Comparison of ENCODE assay signal across 27 mouse cellular contexts in genomic region chr5:90163033-90163859, GRCm38 (mm10).
DNase-seq lines count a peak whose midpoint lies in the region; ATAC-seq and TF ChIP-seq lines count a peak whose summit lies in the region.
"Had no signal": no experiment of that assay in that cellular context is flagged by ENCODE, and none has a peak within 500 bp of the region (broad histone marks: within the 10 kb centered on the region; RNA-seq: fewer than 3 reads in every experiment).

No protein-coding gene starts in this region.

- H3K36me3 ChIP-seq in kidney, embryonic 14.5 days (ENCODE audit: control insufficient read depth, insufficient read depth, low read length) = no peaks in the 10 kb centered on the region
- H3K36me3 ChIP-seq in midbrain, embryonic 11.5 days (ENCODE audit: control insufficient read depth, insufficient read depth, low read length) = no peaks in the 10 kb centered on the region
- H3K36me3 ChIP-seq in midbrain, postnatal 0 days (ENCODE audit: insufficient read depth, low read length) = no peaks in the 10 kb centered on the region
- no peaks in the 10 kb centered on the region for H3K36me3 ChIP-seq in embryonic facial prominence, embryonic 10.5 days (replicated peaks)
- H3K36me3 ChIP-seq: G1E; hindbrain, embryonic 13.5 days; limb, embryonic 12.5 days; liver, embryonic 12.5 days; midbrain, embryonic 15.5 days; neural tube, embryonic 12.5 days had no signal

- H3K27ac ChIP-seq in kidney, embryonic 14.5 days (ENCODE audit: low read depth, low read length) = no peak overlapping the region
- H3K27ac ChIP-seq in midbrain, embryonic 11.5 days (ENCODE audit: low read depth, low read length) = no peak overlapping the region
- H3K27ac ChIP-seq in midbrain, postnatal 0 days (ENCODE audit: low read depth, low read length) = no peak overlapping the region
- no peak overlapping the region for H3K27ac ChIP-seq in embryonic facial prominence, embryonic 10.5 days (replicated peaks)
- H3K27ac ChIP-seq: hindbrain, embryonic 13.5 days; limb, embryonic 12.5 days; liver, embryonic 12.5 days; macrophage; midbrain, embryonic 15.5 days; neural tube, embryonic 12.5 days had no signal

- no peak for TF ChIP-seq CTCF in midbrain, postnatal 0 days (IDR thresholded peaks at IDR 0.05)

- no peak overlapping the region for H3K9ac ChIP-seq in kidney, embryonic 14.5 days (ENCODE audit: low read depth, low read length)
- H3K9ac ChIP-seq in midbrain, embryonic 11.5 days (ENCODE audit: low read length) = no peak overlapping the region
- H3K9ac ChIP-seq in midbrain, postnatal 0 days (replicated peaks; ENCODE audit: low read length, poor library complexity, severe bottlenecking) = no peak overlapping the region
- H3K9ac ChIP-seq: forebrain, postnatal 0 days; hindbrain, embryonic 13.5 days; limb, embryonic 12.5 days; liver, embryonic 12.5 days; liver, postnatal 0 days; midbrain, embryonic 15.5 days; neural tube, embryonic 12.5 days had no signal

- peak; percentile 82 for ATAC-seq in kidney, embryonic 14.5 days (ENCODE audit: low FRiP score, low TSS enrichment)
- no peak for ATAC-seq in midbrain, embryonic 11.5 days (ENCODE audit: low FRiP score)
- no peak for ATAC-seq in midbrain, postnatal 0 days (ENCODE audit: low FRiP score)
- ATAC-seq: forebrain, postnatal 0 days; intestine, postnatal 0 days; liver, embryonic 12.5 days; liver, postnatal 0 days; midbrain, embryonic 15.5 days had no signal

- H3K4me1 ChIP-seq in kidney, embryonic 14.5 days (ENCODE audit: control insufficient read depth, insufficient read depth, low read length) = no peaks in the 10 kb centered on the region
- H3K4me1 ChIP-seq in midbrain, embryonic 11.5 days (ENCODE audit: control insufficient read depth, insufficient read depth, low read length) = no peaks in the 10 kb centered on the region
- no peaks in the 10 kb centered on the region for H3K4me1 ChIP-seq in midbrain, postnatal 0 days (ENCODE audit: insufficient read depth, low read length)
- peaks cover 9% of the 10 kb centered on the region for H3K4me1 ChIP-seq in embryonic facial prominence, embryonic 10.5 days
- H3K4me1 ChIP-seq: hindbrain, embryonic 13.5 days; liver, embryonic 12.5 days; midbrain, embryonic 15.5 days; neural tube, embryonic 12.5 days had no signal

- no peaks in the 10 kb centered on the region for H3K9me3 ChIP-seq in kidney, embryonic 14.5 days (ENCODE audit: control insufficient read depth, low read length)
- H3K9me3 ChIP-seq in midbrain, embryonic 11.5 days (ENCODE audit: control insufficient read depth, low read length) = no peaks in the 10 kb centered on the region
- H3K9me3 ChIP-seq in midbrain, postnatal 0 days (ENCODE audit: low read length) = no peaks in the 10 kb centered on the region
- H3K9me3 ChIP-seq in embryonic facial prominence, embryonic 10.5 days = no peaks in the 10 kb centered on the region
- H3K9me3 ChIP-seq: G1E; hindbrain, embryonic 13.5 days; limb, embryonic 12.5 days; liver, embryonic 12.5 days; midbrain, embryonic 15.5 days; neural tube, embryonic 12.5 days had no signal

- intact Hi-C loops in heart, postnatal 14 days (cut with DNase I) = no loop called here

- no peak overlapping the region for H3K4me3 ChIP-seq in kidney, embryonic 14.5 days (ENCODE audit: low read length)
- no peak overlapping the region for H3K4me3 ChIP-seq in midbrain, embryonic 11.5 days (ENCODE audit: low read depth, low read length)
- no peak overlapping the region for H3K4me3 ChIP-seq in midbrain, postnatal 0 days (ENCODE audit: low read depth, low read length)
- no peak overlapping the region for H3K4me3 ChIP-seq in embryonic facial prominence, embryonic 10.5 days
- H3K4me3 ChIP-seq: erythroblast, embryonic 14.5 days; hindbrain, embryonic 13.5 days; limb, embryonic 12.5 days; liver, embryonic 12.5 days; midbrain, embryonic 15.5 days; neural tube, embryonic 12.5 days had no signal

- WGBS in kidney, embryonic 14.5 days = 21% methylated on average over 18 of the region's 18 CpGs
- 86% methylated on average over 18 of the region's 18 CpGs for WGBS in midbrain, embryonic 11.5 days
- 84% methylated on average over 18 of the region's 18 CpGs for WGBS in midbrain, postnatal 0 days
- 74% methylated on average over 18 of the region's 18 CpGs for WGBS in embryonic facial prominence, embryonic 10.5 days

- H3K4me2 ChIP-seq in kidney, embryonic 14.5 days (replicated peaks; ENCODE audit: low read depth, low read length) = no peak overlapping the region
- no peak overlapping the region for H3K4me2 ChIP-seq in midbrain, embryonic 11.5 days
- H3K4me2 ChIP-seq in midbrain, postnatal 0 days (ENCODE audit: low read depth, low read length, poor library complexity, severe bottlenecking) = no peak overlapping the region
- H3K4me2 ChIP-seq: heart, embryonic 11.5 days; hindbrain, embryonic 13.5 days; limb, embryonic 12.5 days; liver, embryonic 12.5 days; midbrain, embryonic 15.5 days; neural tube, embryonic 12.5 days had no signal

- no peak for DNase-seq in kidney, postnatal 14 days
- peak; percentile 12 for DNase-seq in midbrain, embryonic 11.5 days (ENCODE audit: low spot score, missing footprints)
- DNase-seq in midbrain, postnatal 0 days (ENCODE audit: low spot score) = no peak
- peak; percentile 81 for DNase-seq in hindlimb bud, embryonic 11.5 days (ENCODE audit: extremely low spot score, low read depth, low spot score)
- no peak for DNase-seq in embryonic facial prominence, embryonic 10.5 days (ENCODE audit: low spot score)
- DNase-seq in heart, postnatal 14 days = no peak
- DNase-seq: adrenal gland, adult 8-10 months; cerebellum, adult 2 months; cerebellum, postnatal 14 days; forebrain, postnatal 0 days; heart, postnatal 4 days; kidney, postnatal 36 days; layer of hippocampus, postnatal 36 days; liver, postnatal 0 days; lung, postnatal 10 days; thymus, postnatal 4 days had no signal

- no peaks in the 10 kb centered on the region for H3K27me3 ChIP-seq in kidney, embryonic 14.5 days (ENCODE audit: control insufficient read depth, insufficient read depth, low read length)
- no peaks in the 10 kb centered on the region for H3K27me3 ChIP-seq in midbrain, embryonic 11.5 days (ENCODE audit: control insufficient read depth, insufficient read depth, low read length)
- H3K27me3 ChIP-seq in midbrain, postnatal 0 days (ENCODE audit: insufficient read depth, low read length) = no peaks in the 10 kb centered on the region
- H3K27me3 ChIP-seq in embryonic facial prominence, embryonic 10.5 days (replicated peaks; ENCODE audit: low read depth, poor library complexity, severe bottlenecking) = no peaks in the 10 kb centered on the region
- H3K27me3 ChIP-seq: hindbrain, embryonic 13.5 days; liver, embryonic 12.5 days; midbrain, embryonic 15.5 days; neural tube, embryonic 12.5 days had no signal

Comparison
In these comparisons a context has a peak if more than half of its experiments do, and no peak if none do; other contexts are left out.
1. DNase-seq: peak in midbrain, embryonic 11.5 days (single experiment) and hindlimb bud, embryonic 11.5 days (single experiment); none in kidney, postnatal 14 days (single experiment), midbrain, postnatal 0 days (single experiment), embryonic facial prominence, embryonic 10.5 days (single experiment) and heart, postnatal 14 days (0 of 2).